Mouse (Mus musculus) yolk sac, embryonic 10.5 days (tissue): ENCODE results near the gene Hspb3.

Experiments
- DNase-seq: peaks from one replicate; pipeline ENCODE4 v3.0.0-alpha.2; 2017; ENCODE audit warnings: low spot score

The Hspb3 gene

DNA sequence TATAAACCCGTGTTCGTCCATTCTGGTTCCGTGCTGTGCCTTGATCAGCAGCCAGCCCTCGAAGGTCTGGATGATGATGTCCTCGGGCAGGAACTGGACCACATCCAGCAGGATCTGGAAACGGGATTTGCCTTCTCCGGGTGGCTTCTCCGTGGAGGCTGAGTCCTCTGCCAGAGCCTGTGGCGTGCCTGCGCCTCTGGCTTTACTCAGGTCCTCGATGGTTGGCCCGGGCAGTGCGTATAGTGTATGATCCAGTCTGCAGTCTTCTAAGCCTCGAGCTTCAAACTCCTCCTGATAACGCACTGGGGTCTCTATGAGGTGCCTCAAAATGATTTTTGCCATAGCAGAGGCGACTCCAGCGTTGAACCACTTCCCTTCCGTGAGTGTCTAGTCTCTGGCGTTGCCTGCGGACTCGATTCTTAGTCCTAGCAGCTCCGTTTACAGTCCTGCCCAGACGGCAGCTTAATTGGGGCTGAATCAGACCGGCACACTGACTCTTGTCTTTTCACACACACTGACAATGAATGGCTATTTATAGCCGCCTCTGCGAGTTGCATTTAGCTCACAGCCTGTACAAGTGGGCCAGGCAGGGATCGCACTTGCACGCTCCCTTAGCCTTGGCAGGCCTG, at the start of gene Hspb3:
Gene Hspb3 (minus strand): TSS at position 526 of the 629 bp plus-strand sequence.
- no peak for DNase-seq

DNA sequence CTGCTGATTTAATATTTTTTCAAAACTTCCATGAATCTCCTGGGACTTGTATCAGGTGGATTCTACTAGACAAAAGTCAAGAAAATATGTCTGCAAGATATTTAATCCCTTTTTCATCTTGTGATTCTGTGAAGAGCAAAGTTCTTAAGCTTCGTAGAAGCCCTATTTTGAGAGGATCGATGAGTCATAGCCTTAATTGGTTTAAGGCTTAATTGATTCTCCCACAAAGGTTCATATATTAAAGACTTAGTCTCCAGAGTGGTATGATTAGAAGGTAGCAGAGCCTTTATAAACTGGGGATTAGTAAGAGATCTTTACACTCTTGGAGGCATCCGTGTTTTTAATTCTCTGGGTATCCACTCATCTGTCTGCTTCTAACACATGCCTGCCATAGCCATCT, 49.7 kb upstream of the Hspb3 start:
- no peak for DNase-seq

DNA sequence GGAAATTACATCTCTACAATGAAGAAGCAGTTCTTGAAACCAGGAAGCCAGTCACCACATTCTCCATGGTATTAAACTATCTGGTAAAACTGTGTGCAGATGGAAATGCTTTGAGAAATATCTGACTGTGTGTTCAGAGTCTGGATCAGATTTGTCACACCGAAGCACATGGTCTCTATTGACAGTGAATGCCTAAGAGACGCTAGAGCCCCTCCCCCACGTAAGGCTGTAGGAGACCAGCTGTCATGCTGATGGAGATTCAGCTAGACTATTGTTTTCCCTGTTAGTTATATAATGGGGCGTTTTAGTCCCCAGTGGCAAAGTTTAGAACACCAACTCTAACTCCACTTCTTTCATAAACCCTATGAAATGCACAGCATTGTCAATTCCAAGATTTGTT, 42.7 kb upstream of the Hspb3 start:
- no peak for DNase-seq

DNA sequence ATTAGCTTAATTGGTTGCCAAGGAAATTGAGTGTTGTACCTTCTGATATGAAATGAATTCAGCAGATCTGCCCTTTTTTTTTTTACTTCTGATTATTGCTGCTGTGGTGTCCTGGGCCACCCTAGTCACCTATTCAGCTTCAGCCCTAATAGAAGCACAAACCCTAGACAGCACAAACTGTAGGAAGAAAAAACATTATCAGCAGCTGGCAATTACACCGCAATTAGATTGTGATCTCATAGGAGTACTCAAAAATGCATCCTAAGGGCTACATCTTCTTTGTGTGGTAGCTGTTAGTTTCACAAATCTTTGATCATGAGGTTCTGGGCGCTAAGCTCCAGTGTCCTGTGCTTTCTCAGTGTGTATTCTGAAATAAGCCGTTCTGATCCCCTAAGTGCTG, 37.7 kb upstream of the Hspb3 start:
- no peak for DNase-seq

DNA sequence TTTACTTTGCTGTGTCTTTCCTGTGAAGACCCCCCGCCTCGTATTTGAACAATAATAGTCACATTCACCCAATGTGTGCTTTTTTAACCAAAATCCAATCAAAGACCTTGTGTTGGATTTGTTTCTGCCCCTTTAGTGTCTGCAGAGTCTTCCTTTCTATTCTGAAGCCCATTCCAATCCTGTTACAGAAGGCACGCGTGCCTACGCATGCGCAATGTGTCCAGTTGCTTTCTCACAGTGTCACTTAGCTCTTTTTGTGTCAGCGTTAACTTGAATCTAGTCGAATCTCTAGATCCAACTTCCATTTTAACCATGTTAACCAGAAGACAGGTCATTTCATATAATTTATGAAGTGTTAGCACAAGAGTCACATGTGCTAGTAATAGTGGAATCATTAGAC, 36.5 kb upstream of the Hspb3 start:
- DNase-seq: no peak

DNA sequence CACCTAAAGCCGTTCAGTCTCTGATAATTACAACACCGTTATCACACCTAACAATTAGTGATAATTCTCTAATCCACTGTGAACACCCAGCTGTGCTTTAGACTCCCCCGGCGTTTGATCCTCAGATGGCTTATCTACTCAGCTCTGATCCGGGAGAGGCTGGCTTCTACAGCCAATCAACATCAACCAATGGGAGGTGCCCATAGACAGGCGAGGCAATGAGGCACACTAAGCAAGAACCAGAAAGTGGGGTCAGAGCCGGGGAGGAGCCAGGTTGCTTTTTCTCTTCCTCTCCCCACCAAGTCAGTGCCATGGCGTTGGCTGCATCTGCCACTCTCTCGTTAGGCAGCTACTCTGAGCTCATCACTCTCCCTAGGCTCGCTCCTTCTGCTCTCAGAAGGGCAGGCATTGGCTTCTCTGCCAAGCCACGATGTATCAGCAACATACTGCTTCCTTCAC, 36.0 kb upstream of the Hspb3 start:
- DNase-seq: no peak

DNA sequence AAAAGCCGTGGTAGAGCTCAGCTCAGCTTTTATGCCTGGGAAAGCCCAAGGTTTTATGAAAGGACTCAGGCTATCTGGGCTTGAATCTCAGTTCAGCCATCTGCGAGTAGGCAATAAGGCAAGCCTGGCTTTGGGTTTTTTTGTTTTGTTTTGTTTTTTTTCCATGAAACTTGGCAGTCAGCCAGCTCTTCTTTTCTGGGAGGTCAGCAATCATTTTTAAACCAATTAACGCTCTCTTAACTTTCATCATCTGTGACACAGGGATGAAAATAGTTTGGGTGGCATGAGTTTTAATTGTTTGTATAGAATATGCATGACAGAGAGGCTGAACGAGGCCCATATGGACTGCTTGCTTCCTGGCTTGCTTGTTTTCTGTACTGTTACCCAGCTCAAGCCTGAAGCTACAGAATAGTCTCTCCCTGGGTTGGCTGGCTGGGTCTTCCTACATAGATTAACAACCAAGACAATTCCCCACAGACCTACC, 33.4 kb upstream of the Hspb3 start:
- DNase-seq: no peak

DNA sequence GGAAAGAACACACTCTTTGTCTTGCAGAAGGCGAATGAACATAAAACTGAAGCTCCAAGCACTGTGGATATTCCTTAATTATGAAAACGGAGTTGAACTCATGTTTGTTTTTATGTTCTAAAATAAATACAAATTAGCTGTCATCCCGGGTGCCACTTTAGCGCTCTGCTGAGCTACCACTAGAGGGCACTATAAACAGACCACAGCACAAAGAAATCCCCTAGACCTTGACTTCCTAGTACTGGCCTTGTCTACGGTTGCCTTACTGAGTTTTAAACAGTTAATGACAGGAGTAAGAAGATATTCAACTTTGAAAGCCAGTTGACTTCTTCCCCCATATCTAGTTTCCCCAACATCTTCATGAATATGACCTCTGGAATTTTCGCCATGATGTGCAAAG, 29.9 kb upstream of the Hspb3 start:
- peak; percentile 36 for DNase-seq

DNA sequence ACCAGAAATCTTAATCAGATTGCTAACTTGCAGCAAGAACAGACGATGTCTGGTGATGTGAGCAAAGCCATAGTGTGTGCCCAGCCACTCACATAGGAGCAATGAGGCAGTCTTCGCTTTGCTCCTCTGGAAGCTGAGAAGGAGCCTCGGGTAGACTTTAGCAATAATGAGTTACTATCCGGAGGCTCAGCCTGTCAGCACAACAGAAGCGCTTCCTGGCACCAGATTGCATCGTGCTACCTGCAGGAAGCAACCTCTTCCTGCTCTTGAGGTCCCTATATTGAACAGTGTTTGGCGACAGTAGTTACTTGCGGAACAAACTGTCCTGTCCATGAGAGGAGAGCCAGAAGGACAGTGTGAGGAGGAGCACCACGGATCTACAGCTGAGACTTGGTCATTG, 28.2 kb upstream of the Hspb3 start:
- no peak for DNase-seq

DNA sequence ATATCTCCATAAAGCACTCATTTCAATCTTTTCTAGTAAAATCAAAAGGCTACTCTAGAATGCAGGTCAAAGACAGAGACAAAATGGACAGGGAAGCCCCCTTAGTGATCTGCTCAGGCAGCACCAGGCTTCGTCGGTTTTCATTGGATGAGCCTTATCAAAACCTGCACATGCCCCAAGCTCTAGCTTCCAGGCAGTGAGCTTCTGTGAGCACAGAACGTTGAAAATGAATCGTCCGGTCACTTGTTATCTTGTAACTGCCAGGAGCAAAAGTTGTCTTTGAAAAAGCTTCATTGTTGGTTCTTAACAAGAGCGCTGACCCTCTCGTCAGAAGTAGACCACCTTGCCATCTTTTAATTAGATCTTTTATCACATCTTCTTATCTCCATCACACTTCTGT, 26.4 kb upstream of the Hspb3 start:
- no peak for DNase-seq

DNA sequence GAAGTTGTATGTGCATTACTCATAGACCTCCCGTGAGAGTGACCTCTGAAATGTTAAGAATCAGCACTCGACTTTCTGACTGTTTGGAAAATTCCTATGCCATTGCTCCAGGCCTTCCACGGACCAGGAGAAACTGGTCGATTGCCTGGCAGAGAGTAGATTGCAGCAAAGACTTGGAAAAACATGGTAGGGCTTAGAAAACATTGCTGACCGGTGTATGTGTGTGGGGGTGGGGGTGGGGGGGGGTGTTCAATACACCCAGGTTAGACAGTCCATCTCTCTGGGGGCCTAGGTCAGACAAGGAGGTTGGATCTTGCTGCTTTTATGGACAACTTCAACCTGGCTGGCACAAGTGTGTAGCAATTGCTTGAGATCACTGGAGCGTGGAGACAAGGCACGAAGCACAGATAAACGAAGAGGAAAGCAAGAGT, 23.2 kb upstream of the Hspb3 start:
- no peak for DNase-seq

DNA sequence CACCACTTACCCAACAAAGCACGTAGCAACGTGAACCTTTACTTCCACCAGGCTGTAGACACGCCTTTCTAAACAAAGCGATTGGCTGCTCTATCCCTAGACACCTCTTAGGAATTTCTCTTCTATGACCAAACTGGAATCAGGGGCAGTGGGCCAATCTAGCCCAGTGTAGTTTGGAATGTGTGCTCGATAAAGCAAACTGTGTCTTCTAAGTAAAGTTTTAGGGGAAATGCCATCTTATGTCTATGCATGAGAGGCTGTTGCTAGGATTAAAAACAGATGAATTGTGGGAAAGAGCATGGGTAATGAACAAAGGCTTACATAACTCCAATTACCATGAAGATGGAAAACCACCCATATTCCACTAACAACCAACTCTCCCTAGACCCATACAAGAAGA, 19.3 kb upstream of the Hspb3 start:
- DNase-seq: no peak

DNA sequence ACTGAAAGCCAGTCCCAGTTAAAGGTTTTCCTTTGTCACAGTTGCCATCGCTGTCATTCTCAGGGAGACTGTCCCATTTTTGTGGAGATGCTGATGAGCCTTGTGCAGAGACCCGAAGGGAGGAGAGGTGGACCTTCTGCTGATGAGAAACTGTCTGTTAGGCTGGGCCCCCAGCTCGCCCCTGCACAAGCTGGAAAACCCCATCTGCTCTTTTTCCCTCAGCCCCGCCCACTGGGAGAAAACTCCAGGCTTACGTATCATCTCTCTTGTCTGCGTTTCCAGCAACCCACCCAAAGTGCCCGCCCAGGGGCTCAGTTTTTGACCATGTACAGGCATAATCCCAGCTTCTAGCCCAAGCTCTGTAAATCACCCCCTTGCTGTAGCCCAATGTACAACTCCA, 17.2 kb upstream of the Hspb3 start:
- no peak for DNase-seq

DNA sequence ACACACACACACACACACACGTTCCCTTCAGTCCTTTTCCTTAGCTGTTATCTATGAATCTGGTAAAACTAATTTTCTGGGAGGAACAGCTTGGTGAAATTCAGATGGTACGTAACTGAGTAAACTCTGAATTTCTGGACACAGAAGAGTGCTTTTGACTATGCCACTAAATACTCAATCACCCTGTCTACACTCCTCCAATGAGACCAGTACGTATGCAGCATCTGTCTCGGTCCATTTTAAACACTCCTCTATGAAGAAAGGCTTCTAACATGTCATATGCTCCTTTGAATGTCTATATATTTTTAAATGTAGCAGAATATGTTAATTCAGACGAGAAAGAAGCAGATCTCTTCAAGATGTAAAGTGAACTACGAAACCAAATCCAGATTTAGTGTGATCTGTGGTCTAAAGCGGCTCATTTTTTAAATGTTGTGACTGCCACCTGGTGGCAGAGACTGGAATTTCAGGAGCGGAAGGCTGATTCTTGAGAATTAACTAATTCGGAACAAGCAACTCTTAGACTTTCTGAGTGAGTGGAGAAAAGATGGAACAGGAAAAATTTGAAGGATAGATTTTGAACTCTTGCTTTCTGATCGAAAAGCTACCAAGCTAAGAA, 6.1 kb upstream of the Hspb3 start:
- DNase-seq: peak; percentile 34

DNA sequence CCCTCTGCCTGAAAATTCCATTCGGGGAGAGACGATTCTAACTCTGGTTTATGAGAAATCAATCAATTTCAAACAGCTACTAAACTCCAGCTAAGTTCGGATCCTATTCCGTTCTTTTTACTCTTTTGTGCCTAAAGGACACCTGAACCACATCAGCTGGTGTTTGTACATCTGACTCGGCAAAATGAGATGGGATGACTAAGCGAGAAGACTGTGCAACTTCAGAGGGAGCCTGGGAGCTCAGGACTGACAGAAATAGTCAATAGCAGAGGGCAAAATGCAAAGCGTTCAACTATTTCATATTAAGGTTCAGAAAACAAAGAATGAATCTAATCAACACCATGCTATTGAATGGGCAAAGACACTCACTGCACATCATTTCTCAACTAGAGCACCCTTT, 407 bp upstream of the Hspb3 start:
- DNase-seq: no peak

DNA sequence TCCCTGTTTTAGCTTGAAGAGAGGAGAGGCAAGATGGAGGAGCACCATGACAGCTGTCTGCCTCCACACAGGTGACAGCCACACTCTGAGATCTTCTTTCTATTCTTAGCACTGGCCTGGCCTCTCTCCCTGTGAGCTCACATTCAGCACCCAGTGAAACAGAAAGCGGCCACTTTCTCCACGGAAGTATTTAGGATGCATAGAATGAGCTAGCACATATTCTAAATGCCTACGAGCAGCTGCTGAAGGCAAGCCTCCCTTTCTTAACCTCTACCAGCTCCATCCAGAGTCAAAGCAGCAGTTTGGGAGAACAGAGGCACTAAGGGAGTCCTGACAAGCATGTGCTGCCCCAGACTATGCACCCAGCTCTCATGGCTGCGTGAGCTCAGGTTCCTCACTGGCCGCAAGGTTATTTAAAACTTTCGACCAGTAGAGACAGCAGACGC, 1.6 kb downstream of the Hspb3 start:
- DNase-seq: no peak

DNA sequence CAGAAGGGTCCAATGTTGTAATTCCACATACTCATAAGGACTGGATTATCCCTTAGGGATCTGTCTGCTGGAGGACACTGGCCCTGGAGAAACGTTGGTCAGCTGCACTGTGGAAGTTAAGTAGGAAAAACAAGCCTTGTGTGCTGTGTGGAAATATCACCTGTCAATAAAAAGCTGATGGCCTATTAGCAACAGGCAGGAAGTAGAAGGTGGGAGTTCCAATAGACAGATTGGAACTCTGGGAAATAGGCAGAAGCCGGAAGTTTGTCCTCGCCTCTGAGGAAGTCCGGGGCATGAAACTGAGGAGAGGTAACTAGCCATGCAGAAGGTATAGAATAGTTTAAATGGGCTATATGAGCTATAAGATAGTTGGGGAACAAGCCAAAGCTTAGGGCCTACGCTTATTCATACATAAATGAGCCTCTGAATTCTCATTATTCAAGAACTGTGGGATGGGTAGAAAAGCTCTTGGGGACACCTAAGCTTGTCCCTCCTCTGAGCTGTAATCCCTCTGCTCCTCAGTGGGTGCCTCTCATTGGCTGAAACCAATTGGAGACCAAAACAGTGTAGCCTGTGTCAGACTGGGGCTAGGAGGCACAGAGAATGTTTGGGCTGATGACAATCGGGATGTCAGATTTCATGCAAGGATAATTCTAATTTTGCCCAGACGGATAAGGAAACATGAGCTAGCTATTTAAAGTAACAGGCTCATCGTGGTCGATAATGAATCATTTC, 2.7 kb downstream of the Hspb3 start:
- DNase-seq: no peak

DNA sequence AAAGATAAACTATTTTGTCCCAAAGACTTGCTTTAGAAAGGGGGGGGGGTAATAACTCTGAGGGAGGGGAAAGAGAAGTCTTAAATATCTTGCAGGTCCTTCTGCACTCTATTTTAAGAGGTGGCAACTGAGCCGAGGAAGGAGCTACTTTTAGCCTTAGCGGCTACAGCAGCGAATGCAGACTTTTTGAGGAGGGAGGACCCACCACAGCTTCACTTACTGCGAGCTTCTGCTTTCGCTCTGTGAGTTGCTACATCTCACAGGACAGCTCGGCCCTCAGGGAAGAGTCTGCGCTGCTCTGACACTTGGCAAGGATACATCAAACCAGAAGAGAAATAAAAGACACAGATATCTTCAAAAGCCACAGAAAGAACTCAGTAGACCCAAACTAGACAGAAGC, 6.3 kb downstream of the Hspb3 start:
- no peak for DNase-seq

DNA sequence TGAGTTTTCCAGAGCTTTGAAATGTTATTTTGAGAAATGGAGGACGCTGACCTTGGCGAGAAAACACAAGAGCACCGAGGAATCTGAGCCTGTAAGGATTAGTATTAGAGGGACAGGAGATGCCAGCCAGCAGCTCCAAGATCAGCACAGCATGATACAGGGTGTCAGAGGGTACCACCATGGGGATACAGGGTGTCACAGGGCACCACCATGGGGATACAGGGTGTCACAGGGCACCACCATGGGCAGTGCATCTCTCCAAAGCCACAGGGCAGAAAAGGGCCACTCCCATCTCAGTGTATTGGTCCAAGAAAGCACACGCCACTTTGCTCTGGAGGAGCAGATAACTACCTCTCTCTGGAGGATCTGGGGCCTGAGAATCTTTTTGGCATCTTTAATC, 6.8 kb downstream of the Hspb3 start:
- no peak for DNase-seq

DNA sequence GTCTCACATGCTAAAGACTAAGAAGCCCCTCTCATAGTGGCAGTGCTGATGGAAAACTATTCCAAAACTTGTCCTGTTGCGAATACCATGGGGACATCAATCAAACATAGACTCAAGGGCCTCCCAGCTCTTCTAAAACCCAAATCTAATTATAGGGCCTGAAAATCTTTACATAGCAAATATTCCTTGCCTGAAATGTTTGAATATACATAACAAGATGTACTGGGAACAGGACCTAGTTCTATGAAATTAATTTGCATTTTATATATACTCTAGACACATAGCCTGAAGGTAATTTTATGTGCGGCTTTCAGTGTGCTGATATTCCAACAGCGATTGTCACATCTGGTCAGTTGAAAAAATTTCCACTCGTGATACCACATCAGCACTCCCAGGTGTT, 8.0 kb downstream of the Hspb3 start:
- DNase-seq: no peak

DNA sequence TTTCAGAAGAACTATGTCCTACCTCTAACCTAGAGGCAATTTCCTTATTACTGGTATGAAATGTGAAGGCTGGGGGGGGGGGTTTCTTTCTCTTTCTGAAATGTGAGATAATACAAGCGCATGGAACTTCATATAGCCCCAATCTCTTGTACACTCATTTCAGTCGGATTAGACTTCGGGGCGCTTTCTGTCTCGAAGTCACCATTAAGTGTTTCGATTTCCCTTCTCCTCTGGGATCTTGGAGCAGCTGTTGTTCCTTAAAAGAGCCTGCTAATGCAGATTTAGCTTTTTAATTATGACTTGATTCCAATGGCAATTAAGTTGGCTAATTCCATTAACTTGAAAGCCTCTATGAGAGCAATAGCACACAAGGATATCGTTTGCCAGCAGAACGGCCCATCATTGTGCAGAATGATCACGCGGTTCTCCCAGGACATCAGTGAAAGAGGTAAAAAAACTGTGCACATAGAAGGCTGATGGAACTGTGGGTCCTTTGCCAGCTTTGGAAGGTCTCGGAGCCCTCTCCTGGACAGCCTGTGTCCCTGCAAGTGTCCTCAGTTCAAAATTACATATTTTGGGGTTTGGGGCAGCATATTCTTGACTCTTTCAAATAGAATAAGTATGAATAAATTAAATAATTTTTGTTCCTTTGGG, 22.4 kb downstream of the Hspb3 start:
- DNase-seq: no peak

DNA sequence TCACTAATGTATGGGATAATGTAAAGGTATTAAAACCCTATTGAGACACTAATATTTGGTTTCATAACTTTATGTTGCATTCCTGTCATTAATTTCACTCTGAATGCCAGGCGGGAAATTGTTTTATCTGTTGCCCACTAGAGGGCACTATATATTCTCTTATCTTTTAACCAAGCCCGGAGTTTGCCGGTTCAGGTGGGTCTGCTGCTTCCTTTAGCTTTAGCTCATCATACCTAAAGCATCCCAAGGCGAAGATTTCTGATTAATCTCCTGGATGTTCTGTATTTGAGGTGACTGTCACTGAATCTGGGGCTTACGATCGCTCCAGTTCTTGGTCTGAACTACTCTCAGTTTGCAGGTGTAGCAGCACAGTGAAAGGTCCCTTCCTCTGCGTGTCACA, 24.6 kb downstream of the Hspb3 start:
- no peak for DNase-seq

DNA sequence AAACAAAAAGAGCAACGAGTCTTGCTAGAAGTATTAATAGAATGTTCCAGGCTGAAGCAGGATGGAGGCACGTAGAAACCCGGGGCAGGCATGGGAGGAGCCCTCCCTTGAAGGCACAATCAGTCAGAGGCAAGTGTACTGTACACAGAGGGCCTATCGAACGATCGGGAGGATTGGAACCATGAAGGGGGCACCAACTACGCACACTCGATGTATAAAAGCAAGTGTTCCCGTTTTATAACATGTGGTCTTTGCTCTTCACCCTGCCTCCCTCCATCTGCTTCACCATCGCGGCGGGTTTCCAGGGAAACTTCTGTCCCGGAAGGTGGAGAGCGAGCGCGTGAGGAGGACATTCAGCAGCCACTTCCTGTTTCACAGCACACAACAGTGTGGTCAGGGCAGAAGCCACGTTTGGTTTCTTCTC, 27.7 kb downstream of the Hspb3 start:
- no peak for DNase-seq
